ENCODE assay signal across 18 mouse cellular contexts in the genomic region with DNA sequence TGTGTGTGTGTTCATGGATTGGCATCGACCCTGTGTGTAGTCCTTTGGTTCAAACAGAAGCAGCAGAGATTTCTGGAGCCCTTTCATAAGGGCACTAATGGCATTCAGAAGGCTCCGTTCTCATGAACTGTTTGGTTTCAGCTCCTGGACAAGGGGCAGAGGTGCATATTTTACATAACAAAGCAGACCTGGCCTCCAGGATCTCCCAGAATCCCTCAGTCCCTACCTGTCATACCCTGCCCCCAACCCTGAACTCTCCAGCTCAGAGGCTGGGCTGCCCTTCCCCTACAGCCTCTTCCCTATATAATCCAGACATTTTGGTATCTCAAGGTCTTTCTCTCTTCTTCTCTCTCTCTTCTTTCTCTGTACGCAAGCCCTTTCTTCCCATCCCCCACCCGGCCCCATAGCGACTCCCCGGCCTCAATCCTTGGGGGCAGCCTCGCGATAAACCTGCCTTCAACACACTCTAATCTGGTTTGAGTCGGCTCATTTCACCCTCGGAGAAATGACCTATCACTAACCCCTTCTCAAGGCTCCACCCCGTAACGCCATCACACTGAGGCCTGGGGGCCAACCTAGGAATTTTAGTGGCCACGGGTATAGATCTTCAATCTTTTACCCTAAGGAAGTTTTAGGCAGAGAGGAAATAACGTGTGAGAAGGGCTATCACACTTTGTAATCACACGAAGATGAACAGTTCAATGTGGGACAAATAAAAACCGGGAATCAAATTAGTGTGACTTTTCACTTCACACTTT. TPM values are rescaled to one million over a fixed set of nuclear protein-coding genes. Genes with fewer than 3 reads are reported as not detected.
DNase-seq lines count a peak whose midpoint lies in the region; ATAC-seq and TF ChIP-seq lines count a peak whose summit lies in the region.
"Had no signal": no experiment of that assay in that cellular context is flagged by ENCODE, and none has a peak within 500 bp of the region (broad histone marks: within the 10 kb centered on the region; RNA-seq: fewer than 3 reads in every experiment).

No protein-coding gene starts in this region.

- 0 out of 2 replicates have a peak, but pooled peaks cover 5% of the 10 kb centered on the region for H3K27me3 ChIP-seq in heart, embryonic 13.5 days (replicated peaks)
- H3K27me3 ChIP-seq in stomach, embryonic 15.5 days (replicated peaks), result no peaks in the 10 kb centered on the region
- no peaks in the 10 kb centered on the region for H3K27me3 ChIP-seq in stomach, postnatal 0 days (ENCODE audit: control insufficient read depth, insufficient read depth, low read length)
- H3K27me3 ChIP-seq in embryonic facial prominence, embryonic 11.5 days (ENCODE audit: control insufficient read depth, insufficient read depth, low read length), result no peaks in the 10 kb centered on the region
- H3K27me3 ChIP-seq: embryonic facial prominence, embryonic 15.5 days; neural tube, embryonic 13.5 days had no signal

- no peak overlapping the region for H3K4me3 ChIP-seq in heart, embryonic 13.5 days
- no peak overlapping the region for H3K4me3 ChIP-seq in stomach, embryonic 15.5 days (replicated peaks)
- H3K4me3 ChIP-seq in stomach, postnatal 0 days (ENCODE audit: low read depth, low read length), result no peak overlapping the region
- H3K4me3 ChIP-seq in embryonic facial prominence, embryonic 11.5 days (ENCODE audit: low read depth, low read length), result no peak overlapping the region
- H3K4me3 ChIP-seq: embryonic facial prominence, embryonic 15.5 days; limb, embryonic 13.5 days; neural tube, embryonic 13.5 days had no signal

- H3K27ac ChIP-seq in heart, embryonic 13.5 days (replicated peaks), result no peak overlapping the region
- no peak overlapping the region for H3K27ac ChIP-seq in stomach, embryonic 15.5 days
- no peak overlapping the region for H3K27ac ChIP-seq in stomach, postnatal 0 days (replicated peaks)
- H3K27ac ChIP-seq in embryonic facial prominence, embryonic 11.5 days (replicated peaks; ENCODE audit: low read depth, low read length), result no peak overlapping the region
- H3K27ac ChIP-seq: embryonic facial prominence, embryonic 15.5 days; limb, embryonic 13.5 days; neural tube, embryonic 13.5 days had no signal

- no peaks in the 10 kb centered on the region for H3K9me3 ChIP-seq in heart, embryonic 13.5 days
- no peaks in the 10 kb centered on the region for H3K9me3 ChIP-seq in stomach, embryonic 15.5 days
- no peaks in the 10 kb centered on the region for H3K9me3 ChIP-seq in stomach, postnatal 0 days (ENCODE audit: control insufficient read depth, low read length)
- no peaks in the 10 kb centered on the region for H3K9me3 ChIP-seq in embryonic facial prominence, embryonic 11.5 days (replicated peaks; ENCODE audit: control insufficient read depth, low read length)
- H3K9me3 ChIP-seq: embryonic facial prominence, embryonic 15.5 days; limb, embryonic 13.5 days; neural tube, embryonic 13.5 days had no signal

- no peaks in the 10 kb centered on the region for H3K36me3 ChIP-seq in heart, embryonic 13.5 days
- H3K36me3 ChIP-seq in stomach, embryonic 15.5 days, result no peaks in the 10 kb centered on the region
- H3K36me3 ChIP-seq in stomach, postnatal 0 days (ENCODE audit: control insufficient read depth, insufficient read depth, low read length), result no peaks in the 10 kb centered on the region
- no peaks in the 10 kb centered on the region for H3K36me3 ChIP-seq in embryonic facial prominence, embryonic 11.5 days (replicated peaks; ENCODE audit: control insufficient read depth, insufficient read depth, low read depth, low read length)
- H3K36me3 ChIP-seq: embryonic facial prominence, embryonic 15.5 days; limb, embryonic 13.5 days; neural tube, embryonic 13.5 days had no signal

- 18% methylated on average over 16 of the region's 16 CpGs for WGBS in heart, embryonic 13.5 days
- WGBS in stomach, embryonic 15.5 days, result 26% methylated on average over 16 of the region's 16 CpGs
- WGBS in stomach, postnatal 0 days, result 31% methylated on average over 16 of the region's 16 CpGs
- 44% methylated on average over 16 of the region's 16 CpGs for WGBS in embryonic facial prominence, embryonic 11.5 days

- H3K4me2 ChIP-seq in heart, embryonic 13.5 days, result peak overlapping the region; percentile 35
- no peak overlapping the region for H3K4me2 ChIP-seq in stomach, embryonic 15.5 days
- no peak overlapping the region for H3K4me2 ChIP-seq in stomach, postnatal 0 days (replicated peaks; ENCODE audit: low read depth)
- H3K4me2 ChIP-seq in embryonic facial prominence, embryonic 11.5 days (ENCODE audit: low read depth, low read length), result no peak overlapping the region
- H3K4me2 ChIP-seq: embryonic facial prominence, embryonic 15.5 days; limb, embryonic 13.5 days; neural tube, embryonic 13.5 days had no signal

- H3K9ac ChIP-seq in heart, embryonic 13.5 days, result peak overlapping the region; percentile 21; the same call in 1 of the 2 replicates
- no peak overlapping the region for H3K9ac ChIP-seq in stomach, embryonic 15.5 days
- H3K9ac ChIP-seq in stomach, postnatal 0 days (ENCODE audit: low read length), result no peak overlapping the region
- no peak overlapping the region for H3K9ac ChIP-seq in embryonic facial prominence, embryonic 11.5 days (replicated peaks; ENCODE audit: low read length)
- H3K9ac ChIP-seq: embryonic facial prominence, embryonic 15.5 days; forebrain, postnatal 0 days; limb, embryonic 13.5 days; neural tube, embryonic 13.5 days had no signal

- DNase-seq in heart, postnatal 4 days, result no peak
- no peak for DNase-seq in stomach, postnatal 0 days (ENCODE audit: low spot score)
- DNase-seq in embryonic facial prominence, embryonic 11.5 days (ENCODE audit: low spot score), result peak; percentile 12
- peak; percentile 57 for DNase-seq in retina, postnatal 1 day
- DNase-seq in right cerebral cortex, adult 18-20 months, result no peak
- DNase-seq: adrenal gland, postnatal 10 days; cerebellum, postnatal 14 days; forebrain, postnatal 0 days; gastrocnemius, postnatal 14 days; spleen, adult 18-20 months; thymus, postnatal 4 days had no signal

- peaks cover 10% of the 10 kb centered on the region for H3K4me1 ChIP-seq in heart, embryonic 13.5 days
- H3K4me1 ChIP-seq in stomach, embryonic 15.5 days, result 0 out of 2 replicates have a peak, but pooled peaks cover under 1% of the 10 kb centered on the region
- no peaks in the 10 kb centered on the region for H3K4me1 ChIP-seq in stomach, postnatal 0 days (replicated peaks; ENCODE audit: control insufficient read depth, insufficient read depth)
- H3K4me1 ChIP-seq in embryonic facial prominence, embryonic 11.5 days (ENCODE audit: control insufficient read depth, insufficient read depth, low read length), result no peaks in the 10 kb centered on the region
- H3K4me1 ChIP-seq: embryonic facial prominence, embryonic 15.5 days; limb, embryonic 13.5 days had no signal

- ATAC-seq in heart, embryonic 13.5 days (ENCODE audit: extremely low read depth, insufficient number of reproducible peaks, low FRiP score, low TSS enrichment), result no peak
- peak; percentile 43; the same call in 1 of the 2 replicates for ATAC-seq in stomach, embryonic 15.5 days (ENCODE audit: insufficient read depth, low FRiP score, low read depth)
- no peak for ATAC-seq in stomach, postnatal 0 days (ENCODE audit: low FRiP score, low TSS enrichment)
- no peak for ATAC-seq in embryonic facial prominence, embryonic 11.5 days (replicated peaks; ENCODE audit: insufficient number of reproducible peaks, low FRiP score, low TSS enrichment, low read depth)
- ATAC-seq in megakaryocyte, adult 5-6 weeks (ENCODE audit: poor library complexity, severe bottlenecking), result no peak
- ATAC-seq: CD4-positive, CD25-positive, alpha-beta regulatory T cell, adult 4 months had no signal

- TF ChIP-seq EP300 in stomach, postnatal 0 days (optimal IDR thresholded peaks at IDR 0.05), result no peak

- TF ChIP-seq CTCF in stomach, postnatal 0 days (IDR thresholded peaks at IDR 0.05; ENCODE audit: low read depth), result no peak

RNA-seq across cellular contexts. Expression of a gene that starts 32.1 kb away (rescaled TPM):
- 76.7 and 91.9 TPM in 2 replicates for polyA plus RNA-seq in heart, embryonic 13.5 days (2015; fragmentation: Nextera tagmentation; extraction: Ambion mirVana)
- total RNA-seq in heart, postnatal 4 days (2021), result 10 to 100 TPM; 76.1 to 80.0 TPM
- polyA plus RNA-seq in stomach, embryonic 15.5 days (2015; fragmentation: Nextera tagmentation; extraction: Ambion mirVana), result 117 and 129 TPM in 2 replicates
- 52.5 and 53.6 TPM in 2 replicates for polyA plus RNA-seq in stomach, postnatal 0 days (2015; fragmentation: Nextera tagmentation; extraction: Ambion mirVana)
- polyA plus RNA-seq in embryonic facial prominence, embryonic 11.5 days (2014; fragmentation: Nextera tagmentation; extraction: Ambion mirVana), result 212 and 223 TPM in 2 replicates
- total RNA-seq in megakaryocyte, adult 5-6 weeks (2015), result 70.3 and 88.4 TPM in 2 replicates
- 87.7 and 103 TPM in 2 replicates for total RNA-seq in megakaryocyte, adult 5-6 weeks (2017)

Comparison
In these comparisons a context has a peak if more than half of its experiments do, and no peak if none do; other contexts are left out.
1. DNase-seq: peak in embryonic facial prominence, embryonic 11.5 days (single experiment) and retina, postnatal 1 day (single experiment); none in heart, postnatal 4 days (single experiment), stomach, postnatal 0 days (single experiment) and right cerebral cortex, adult 18-20 months (single experiment).